Mouse (Mus musculus): Measurements from ENCODE around the gene Gm44503. TPM values are rescaled to one million over a fixed set of nuclear protein-coding genes. Genes with fewer than 3 reads are reported as not detected.

Gm44503 gene
- total RNA-seq, 4 experiments from 2014 or later: not detected

DNA sequence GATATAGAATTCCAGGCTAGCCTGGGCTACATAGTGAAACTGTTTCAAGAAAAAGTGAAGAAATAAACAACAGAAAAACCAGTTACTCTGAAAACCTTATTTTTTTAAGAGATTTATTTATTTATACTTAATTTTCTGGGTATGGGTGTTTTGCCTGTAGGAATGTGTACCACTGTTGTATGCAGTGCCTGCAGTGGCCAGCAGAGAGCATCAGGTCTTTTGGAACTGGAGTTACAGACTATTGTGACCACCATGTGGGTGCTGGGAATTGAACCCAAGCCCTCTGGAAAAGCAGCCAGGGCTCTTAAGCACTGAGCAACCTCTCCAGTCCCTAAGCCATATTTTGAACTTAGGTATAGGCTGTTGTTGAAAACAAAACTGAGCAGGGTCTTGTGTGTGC lies 14.3 kb downstream of the Gm44503 start:
- DNase-seq (ENCODE audit: low spot score in 2 of 2): no peak

DNA sequence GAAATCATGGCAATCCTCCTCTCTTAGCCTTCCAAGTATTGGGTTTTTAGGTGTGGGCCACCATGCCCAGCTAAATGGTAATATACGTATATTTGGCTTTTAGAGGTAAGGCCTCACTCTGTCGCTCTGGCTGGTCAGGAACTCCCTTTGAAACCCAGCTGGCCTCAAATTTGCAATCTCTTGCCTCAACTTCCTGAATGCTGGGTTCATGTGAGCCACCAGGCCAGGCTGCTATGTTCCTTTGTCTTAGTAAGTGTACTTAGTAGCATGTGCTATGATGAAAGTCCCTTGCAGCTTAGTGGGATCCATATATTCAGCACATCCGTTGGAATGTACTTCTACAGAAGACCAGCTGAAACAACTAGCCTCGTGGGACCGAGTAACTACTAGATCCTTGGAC lies 16.1 kb downstream of the Gm44503 start:
- DNase-seq (ENCODE audit: low spot score in 2 of 2): no peak

DNA sequence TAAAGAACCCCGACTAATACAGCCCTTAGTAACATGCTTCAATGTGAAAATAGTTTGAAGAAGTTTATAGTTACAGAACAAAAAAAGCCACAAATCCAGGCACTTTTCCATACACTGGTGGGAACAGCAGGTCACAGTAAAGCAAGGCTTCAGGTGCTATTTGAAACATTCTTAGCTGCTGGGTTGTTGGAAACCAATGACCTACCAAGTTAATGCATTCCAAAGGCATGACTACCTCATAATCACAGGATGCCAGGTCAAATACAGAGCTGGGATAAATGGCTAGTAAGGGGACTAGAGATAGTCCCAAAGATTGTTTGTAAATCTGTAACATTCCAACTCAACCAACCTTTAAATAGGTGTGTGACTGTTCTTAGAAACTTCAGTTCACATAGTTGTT lies 16.6 kb downstream of the Gm44503 start:
- DNase-seq (ENCODE audit: low spot score in 2 of 2): no peak

- DNase-seq (ENCODE audit: low spot score in 2 of 2): no peak
Measured at GRCm38 (mm10) chr9:72983066-72983465, 24.4 kb downstream of the Gm44503 start.

- DNase-seq (ENCODE audit: low spot score in 2 of 2): peak; percentile 95 to 96
Measured at GRCm38 (mm10) chr9:72985250-72986220, 26.9 kb downstream of the Gm44503 start, which contains the start of the genes Ccpg1os and Ccpg1. Gene Ccpg1os (minus strand): TSS chr9:72985382. Gene Ccpg1 (plus strand): TSS chr9:72985429.

DNA sequence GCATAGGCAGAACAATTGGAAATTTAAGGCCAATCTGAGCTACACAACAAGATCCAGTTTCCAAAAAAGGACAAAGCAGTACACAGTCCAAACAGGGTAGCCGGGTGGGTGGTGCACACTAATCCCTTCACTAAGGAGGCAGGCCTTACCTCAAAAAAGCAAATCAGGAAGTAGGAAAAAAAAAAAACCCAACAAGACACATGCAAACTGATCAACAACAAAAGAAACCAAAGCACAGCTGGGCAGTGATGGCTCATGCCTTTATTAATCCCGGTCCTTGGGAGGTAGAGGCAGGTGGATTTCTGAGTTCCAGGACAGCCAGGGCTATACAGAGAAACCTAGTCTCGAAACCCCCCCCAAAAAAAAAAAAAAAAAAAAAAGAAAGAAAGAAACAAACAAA lies 29.1 kb downstream of the Gm44503 start:
- DNase-seq (ENCODE audit: low spot score in 2 of 2): no peak

DNA sequence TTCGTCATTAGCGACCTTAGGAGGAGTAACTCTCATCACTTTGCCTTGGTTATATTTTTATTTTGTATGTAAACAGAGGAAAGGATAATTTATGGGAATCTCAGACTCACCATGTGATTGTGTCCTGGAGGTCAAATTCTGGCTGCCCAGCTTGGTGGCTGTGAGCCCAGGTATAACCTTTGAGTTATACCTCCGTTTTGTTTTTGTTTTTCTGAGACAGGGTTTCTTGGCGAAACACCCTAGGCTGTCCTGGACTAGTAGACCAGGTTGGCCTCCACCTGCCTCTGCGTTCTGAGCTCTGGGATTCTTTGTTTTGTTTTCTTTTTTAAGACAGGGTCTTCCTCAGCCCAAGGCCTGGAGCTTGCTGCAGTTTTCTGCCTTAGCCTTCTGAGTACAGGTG lies 30.1 kb downstream of the Gm44503 start:
- no peak for DNase-seq (ENCODE audit: low spot score in 2 of 2)

- DNase-seq (ENCODE audit: low spot score in 2 of 2): no peak
Measured at GRCm38 (mm10) chr9:72991420-72991819, 32.8 kb downstream of the Gm44503 start.

- no peak for DNase-seq (ENCODE audit: low spot score in 2 of 2)
Measured at GRCm38 (mm10) chr9:72992576-72992975, 33.9 kb downstream of the Gm44503 start.

GRCm38 (mm10) chr9:72996167-72996566 lies 37.5 kb downstream of the Gm44503 start:
- no peak for DNase-seq (ENCODE audit: low spot score in 2 of 2)

DNA sequence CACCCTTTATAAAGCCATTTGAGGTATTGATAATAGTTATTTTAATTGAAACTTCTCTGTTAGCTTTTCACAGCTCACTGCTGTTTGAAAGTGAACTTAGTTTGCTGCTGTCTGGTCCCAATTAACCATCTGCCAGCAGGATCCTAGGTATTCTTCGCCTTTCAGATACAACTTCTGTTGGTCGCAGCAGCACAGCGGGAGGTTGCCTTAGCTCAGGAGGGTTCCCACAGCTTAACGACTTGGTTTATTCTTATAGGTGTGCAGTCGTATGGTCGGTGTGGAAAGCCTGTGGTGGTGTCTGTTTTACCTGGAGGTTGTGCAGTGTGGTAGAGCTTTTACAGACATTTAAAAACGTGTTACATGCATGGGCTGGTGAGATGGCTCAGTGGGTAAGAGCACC lies 38.2 kb downstream of the Gm44503 start:
- no peak for DNase-seq (ENCODE audit: low spot score in 2 of 2)

- DNase-seq (ENCODE audit: low spot score in 2 of 2): no peak
Measured at GRCm38 (mm10) chr9:73000487-73000886, 41.8 kb downstream of the Gm44503 start.

DNA sequence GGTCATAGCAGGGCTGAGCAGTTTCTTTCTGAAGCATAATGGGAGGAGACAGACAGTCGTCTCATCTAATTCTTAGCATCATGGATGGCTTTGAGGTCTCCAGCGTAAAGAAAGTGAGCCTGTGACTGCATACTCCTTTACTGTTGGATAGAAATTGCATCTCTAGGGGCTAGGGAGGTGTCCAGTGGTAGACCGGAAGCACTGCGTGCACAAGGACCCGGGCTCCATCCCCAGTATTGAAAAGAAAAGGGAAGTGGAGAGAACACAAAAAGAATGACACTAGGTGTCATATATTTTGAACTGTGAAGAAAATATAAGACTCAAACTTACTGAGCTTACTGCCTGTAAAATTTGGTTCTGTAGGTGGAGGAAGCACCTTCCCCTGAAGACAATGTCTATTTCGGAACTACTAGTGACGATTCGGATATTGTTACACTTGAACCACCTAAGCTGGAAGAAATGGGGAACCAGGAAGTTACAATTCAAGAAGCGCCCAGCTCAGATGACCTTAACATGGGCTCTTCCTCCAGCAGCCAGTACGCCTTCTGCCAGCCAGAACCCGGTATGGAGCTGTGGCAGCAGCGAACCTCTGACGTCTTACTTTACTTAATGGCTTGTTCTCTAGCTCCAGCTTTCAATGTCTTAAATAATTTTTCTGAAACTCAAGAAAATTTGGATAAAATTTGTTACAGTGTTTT lies 42.8 kb downstream of the Gm44503 start:
- DNase-seq (ENCODE audit: low spot score in 2 of 2): no peak

- DNase-seq (ENCODE audit: low spot score in 2 of 2): no peak
Measured at GRCm38 (mm10) chr9:73002177-73002576, 43.5 kb downstream of the Gm44503 start.

- no peak for DNase-seq (ENCODE audit: low spot score in 2 of 2)
Measured at GRCm38 (mm10) chr9:73004076-73004475, 45.4 kb downstream of the Gm44503 start.

- no peak for DNase-seq (ENCODE audit: low spot score in 2 of 2)
Measured at GRCm38 (mm10) chr9:73005106-73005505, 46.5 kb downstream of the Gm44503 start.

DNA sequence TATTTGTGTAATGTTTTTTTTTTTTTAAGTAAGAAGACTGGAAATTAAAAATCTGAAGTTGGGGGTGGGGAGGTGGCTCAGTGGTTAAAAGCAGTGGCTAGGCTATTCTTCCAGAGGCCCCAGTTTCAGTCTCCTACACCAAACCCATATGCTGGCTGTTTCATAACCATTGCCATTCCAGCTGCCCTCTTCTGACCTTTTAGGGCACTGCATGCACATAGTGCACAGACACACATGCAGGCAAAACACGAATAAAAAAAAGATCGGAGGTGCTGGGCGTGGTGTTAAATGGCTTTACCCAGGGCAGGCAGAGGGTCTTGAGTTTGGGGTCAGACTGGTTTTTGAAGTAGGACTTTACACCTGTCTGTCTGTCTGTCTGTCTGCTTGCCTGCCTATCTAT lies 47.5 kb downstream of the Gm44503 start:
- DNase-seq (ENCODE audit: low spot score in 2 of 2): no peak

DNA sequence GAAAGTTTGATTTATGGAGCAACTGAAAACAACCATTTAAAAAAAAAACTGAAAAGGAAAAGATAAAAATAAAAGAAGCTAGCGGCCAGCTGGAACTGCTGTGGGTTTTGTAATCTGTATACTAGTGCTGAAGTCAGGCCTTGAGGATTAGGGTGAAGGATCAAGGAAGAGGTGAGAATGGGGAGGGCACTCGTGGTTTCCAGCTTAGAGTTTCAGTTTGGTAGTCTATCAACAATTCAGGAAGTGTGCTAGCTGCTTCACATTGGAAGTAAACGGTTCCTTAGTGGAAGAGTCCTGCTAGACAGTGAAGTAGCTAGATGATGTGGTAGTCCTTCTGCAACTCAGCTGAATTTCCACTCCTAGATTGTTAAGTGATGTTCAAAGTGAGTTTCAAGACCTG lies 49.7 kb downstream of the Gm44503 start:
- no peak for DNase-seq (ENCODE audit: low spot score in 2 of 2)

- DNase-seq (ENCODE audit: low spot score in 2 of 2): no peak
Measured at GRCm38 (mm10) chr9:73012629-73013028, 54.0 kb downstream of the Gm44503 start.

- no peak for DNase-seq (ENCODE audit: low spot score in 2 of 2)
Measured at GRCm38 (mm10) chr9:73014724-73015123, 56.1 kb downstream of the Gm44503 start.

- no peak for DNase-seq (ENCODE audit: low spot score in 2 of 2)
Measured at GRCm38 (mm10) chr9:73019841-73020240, 61.2 kb downstream of the Gm44503 start.

GRCm38 (mm10) chr9:73020566-73021097 lies 62.0 kb downstream of the Gm44503 start:
- no peak for DNase-seq (ENCODE audit: low spot score in 2 of 2)
